Mouse (Mus musculus): ENCODE measurements around the gene Tnfrsf21. TPM values are rescaled to one million over a fixed set of nuclear protein-coding genes. Genes with fewer than 3 reads are reported as not detected.

Gene Tnfrsf21
- polyA plus RNA-seq (2015; fragmentation: Nextera tagmentation; extraction: Ambion mirVana) = 81.3 and 87.6 TPM in 2 replicates

GRCm38 (mm10) chr17:43016371-43017331, at the start of gene Tnfrsf21:
Gene Tnfrsf21 (plus strand): TSS chr17:43016555.

Other genes with a start within 250 kb of the Tnfrsf21 start
- gene Cd2ap, start 139.9 kb upstream of the Tnfrsf21 start, polyA plus RNA-seq (2015; fragmentation: Nextera tagmentation; extraction: Ambion mirVana) = 10.5 and 10.6 TPM in 2 replicates